Mouse (Mus musculus) lung, postnatal 14 days (tissue): ENCODE data around the gene Gtf2ird2.

Source experiments
- DNase-seq: peaks from one replicate; pipeline ENCODE4 v3.0.0; 2021

The Gtf2ird2 gene

DNA sequence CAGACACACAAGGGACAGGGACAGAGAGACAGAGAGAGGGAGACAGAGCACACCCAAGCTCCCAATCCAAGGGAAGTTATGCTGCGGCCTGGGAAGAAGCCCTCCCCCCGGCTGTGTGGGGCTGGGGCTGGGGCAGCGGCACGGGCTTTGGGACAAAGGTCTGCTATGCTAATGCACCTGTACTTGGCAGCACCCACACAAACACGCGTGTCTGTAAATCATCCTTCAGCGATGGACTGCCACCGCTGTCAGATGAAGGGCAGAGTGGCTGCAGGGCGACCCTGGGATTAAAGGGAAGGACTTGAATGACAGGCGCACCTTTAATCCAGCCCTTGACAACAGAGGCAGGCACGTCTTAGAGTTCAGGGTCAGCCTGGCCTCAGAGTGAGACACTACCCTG is 87.6 kb downstream of the Gtf2ird2 start:
- DNase-seq, result no peak

DNA sequence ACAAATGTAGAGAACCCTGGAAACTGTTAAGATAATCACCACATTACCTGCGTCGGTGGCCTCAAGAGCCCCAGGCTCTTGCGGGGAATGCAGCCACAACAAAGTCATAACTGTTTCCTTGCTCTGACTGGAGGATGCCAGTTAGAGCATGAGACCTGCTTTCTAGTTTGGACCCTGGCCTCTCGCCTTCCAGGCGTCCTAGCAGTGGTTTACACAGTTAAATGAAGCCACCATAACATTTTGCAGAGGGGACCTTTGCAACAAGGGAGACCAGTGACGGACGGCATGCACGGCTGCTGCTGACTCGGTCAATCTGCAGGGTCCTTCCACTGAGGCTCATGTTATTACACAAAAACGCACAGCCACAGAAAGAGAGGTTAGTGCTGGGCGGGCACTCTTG is 88.9 kb downstream of the Gtf2ird2 start:
- DNase-seq, result no peak

DNA sequence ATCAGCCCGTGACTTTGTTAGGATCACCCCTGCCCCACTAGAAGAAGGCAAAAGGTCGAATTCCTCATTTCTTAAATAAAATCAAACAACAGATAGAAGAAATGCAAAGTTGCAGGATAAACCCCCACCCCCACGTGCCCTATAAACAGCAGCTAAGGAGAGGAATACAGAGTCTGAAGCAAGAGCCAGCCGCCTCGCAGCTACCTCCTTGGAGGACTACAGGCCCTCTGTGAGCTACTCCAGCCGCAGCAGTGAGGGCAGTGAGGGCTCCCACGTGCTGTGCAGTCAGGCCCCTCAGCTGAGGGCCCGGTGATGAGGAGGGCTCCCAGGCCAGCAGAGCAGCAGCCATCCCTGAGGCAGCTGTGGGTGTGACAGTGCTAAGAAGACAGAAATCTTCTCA is 89.9 kb downstream of the Gtf2ird2 start:
- DNase-seq, result no peak
